Mouse (Mus musculus): ENCODE data around the gene Apol7e. TPM values are rescaled to one million over a fixed set of nuclear protein-coding genes. Genes with fewer than 3 reads are reported as not detected.

The Apol7e gene
- total RNA-seq, 2 experiments from 2014 or later, result not detected

Other genes with a start within 250 kb of the Apol7e start
- not detected for gene Apol10a, start 221.8 kb upstream of the Apol7e start, total RNA-seq (2021)
- gene Apol11a, start 190.6 kb upstream of the Apol7e start, total RNA-seq (2021), result not detected
- not detected for gene Apol7c, start 165.5 kb upstream of the Apol7e start, total RNA-seq (2021)
- not detected for gene 1700025B11Rik, start 137.0 kb upstream of the Apol7e start, total RNA-seq (2021)
- gene Apol10b, start 102.7 kb upstream of the Apol7e start, total RNA-seq (2021), result under 1 TPM in 1 of 2 experiments, not detected in 1; 0.16 TPM
- gene Gm36245, start 99.6 kb upstream of the Apol7e start, total RNA-seq (2021), result not detected
- gene Apol11b, start 55.6 kb upstream of the Apol7e start, total RNA-seq (2021), result under 1 TPM in 1 of 2 experiments, not detected in 1; 0.18 TPM
- gene Apol9b, start 30.2 kb downstream of the Apol7e start, total RNA-seq (2021), result not detected
- 1 to 10 TPM; 1.4 to 1.8 TPM for gene Apol8, start 58.1 kb downstream of the Apol7e start, total RNA-seq (2021)
- 10 to 100 TPM; 65.2 to 75.2 TPM for gene Myh9, start 143.3 kb downstream of the Apol7e start, total RNA-seq (2021)
- gene Txn2, start 230.1 kb downstream of the Apol7e start, total RNA-seq (2021), result 100 to 1,000 TPM; 107 to 111 TPM

Data from layer of hippocampus, postnatal 10 days (tissue).